Mouse (Mus musculus) C2C12 (cell line): ENCODE results near the gene P4ha2.

ENCODE experiments used
- CEBPB ChIP-seq: IDR thresholded peaks from one replicate; pipeline ENCODE4 v1.6.1; 2011; ENCODE audit warnings: low read depth, mild to moderate bottlenecking, control low read depth, moderate library complexity
- CTCF ChIP-seq: IDR thresholded peaks from one replicate; pipeline ENCODE4 v1.5.1; 2011; ENCODE audit not compliant: control insufficient read depth, insufficient read depth, insufficient read length
- FOSL1 ChIP-seq: IDR thresholded peaks from one replicate; pipeline ENCODE4 v1.8.0; 2011; ENCODE audit warnings: mild to moderate bottlenecking, low read length; ENCODE audit not compliant: poor library complexity, insufficient read depth, severe bottlenecking
- MAX ChIP-seq: IDR thresholded peaks from one replicate; pipeline ENCODE4 v1.6.1; 2011; ENCODE audit warnings: mild to moderate bottlenecking, control low read depth
- MYOD1 ChIP-seq: IDR thresholded peaks from one replicate; pipeline ENCODE4 v1.6.1; 2011; ENCODE audit warnings: low read depth; ENCODE audit not compliant: control insufficient read depth, insufficient read length
- MYOG ChIP-seq: IDR thresholded peaks from one replicate; pipeline ENCODE4 v1.6.1; 2011; ENCODE audit not compliant: control insufficient read depth, insufficient read length; ENCODE audit errors: extremely low read depth

DNA sequence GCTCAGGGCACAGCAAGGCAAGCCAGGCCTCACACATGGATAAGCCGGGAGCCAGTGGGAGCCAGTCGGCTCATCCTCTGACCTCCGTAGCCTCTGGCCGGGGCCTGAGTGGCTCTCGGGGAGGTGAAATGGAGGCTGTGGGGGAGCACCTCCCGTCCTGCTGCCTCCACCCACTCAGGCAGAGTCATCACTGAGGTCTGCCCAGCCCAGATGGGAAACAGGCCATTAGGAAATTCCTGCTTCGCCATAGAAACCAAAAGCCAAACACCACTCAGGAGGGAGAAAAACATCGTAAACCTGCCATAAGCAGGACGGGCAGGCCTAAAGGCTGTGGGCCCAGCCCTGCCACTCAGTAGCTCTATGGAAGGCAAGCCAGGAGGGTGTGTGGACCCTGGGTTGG is 39.6 kb upstream of the P4ha2 start:
- TF ChIP-seq CTCF (no peak), MAX (no peak), MYOG (no peak), CEBPB (no peak), MYOD1 (no peak), FOSL1 (no peak)
